Mouse (Mus musculus) ES-Bruce4 (cell line): ENCODE data around the gene E2f6.
A peak's percentile ranks its signal among the peaks of the same experiment; 100 is the strongest.

ENCODE experiments used
- CTCF ChIP-seq: IDR thresholded peaks from one replicate; pipeline ENCODE4 v1.8.1; 2011; ENCODE audit warnings: low read depth, low read length
- EP300 ChIP-seq: IDR thresholded peaks from 2 replicates; pipeline ENCODE4 v1.6.1; 2011; ENCODE audit warnings: low read depth, low read length; ENCODE audit not compliant: insufficient read depth
- POLR2A ChIP-seq: IDR thresholded peaks from one replicate; pipeline ENCODE4 v1.8.1; 2011; ENCODE audit warnings: low read length; ENCODE audit not compliant: insufficient read depth

DNA sequence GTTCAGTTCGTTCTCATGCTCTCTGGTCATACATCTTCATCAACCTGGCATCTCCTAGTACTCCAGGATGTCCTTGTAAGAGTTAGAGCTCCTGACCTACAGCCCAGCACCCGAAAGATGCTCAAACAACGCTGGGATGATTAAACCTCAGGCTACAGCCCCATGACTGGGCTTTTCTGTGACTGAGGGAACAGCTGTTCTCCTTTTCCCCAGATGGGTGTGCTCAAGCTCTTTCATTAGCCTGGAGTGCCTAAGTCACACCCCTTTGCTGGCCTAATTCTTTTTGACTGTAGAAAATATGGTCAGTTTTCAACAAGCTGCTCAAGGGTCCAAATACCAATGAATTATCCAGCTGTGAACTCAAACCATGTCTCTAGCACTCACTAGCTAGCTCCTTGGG, 2.7 kb upstream of the E2f6 start:
- TF ChIP-seq CTCF (peak; percentile 23), POLR2A (no peak), EP300 (no peak)
